Comparison of ENCODE assay signal across 10 mouse cellular contexts in genomic region chr8:70880126-70880525, GRCm38 (mm10). TPM values are rescaled to one million over a fixed set of nuclear protein-coding genes. Genes with fewer than 3 reads are reported as not detected.
A peak's percentile ranks its signal among the peaks of the same experiment; 100 is the strongest.
DNase-seq lines count a peak whose midpoint lies in the region; ATAC-seq lines count a peak whose summit lies in the region.
"Had no signal": no experiment of that assay in that cellular context is flagged by ENCODE, and none has a peak within 500 bp of the region (broad histone marks: within the 10 kb centered on the region; RNA-seq: fewer than 3 reads in every experiment).

No protein-coding gene starts in this region.

- no peaks in the 10 kb centered on the region for H3K36me3 ChIP-seq in heart, embryonic 16.5 days (ENCODE audit: control insufficient read depth, insufficient read depth)
- no peaks in the 10 kb centered on the region for H3K36me3 ChIP-seq in midbrain, embryonic 16.5 days (ENCODE audit: control insufficient read depth, insufficient read depth, low read length)
- H3K36me3 ChIP-seq: G1E had no signal

- 4% methylated on average over 4 of the region's 4 CpGs for WGBS in heart, embryonic 16.5 days
- WGBS in midbrain, embryonic 16.5 days, result 13% methylated on average over 4 of the region's 4 CpGs

- H3K4me2 ChIP-seq in heart, embryonic 16.5 days (ENCODE audit: low read depth, low read length), result no peak overlapping the region; the same call in 1 of the 2 replicates
- H3K4me2 ChIP-seq in midbrain, embryonic 16.5 days (ENCODE audit: low read length), result no peak overlapping the region

- 0 out of 2 replicates have a peak, but pooled peaks have one; percentile 17 for ATAC-seq in heart, embryonic 16.5 days (replicated peaks; ENCODE audit: extremely low read depth, insufficient read depth, low FRiP score)
- no peak for ATAC-seq in midbrain, embryonic 16.5 days

- peaks cover 12% of the 10 kb centered on the region for H3K4me1 ChIP-seq in heart, embryonic 16.5 days (ENCODE audit: control insufficient read depth, insufficient read depth, low read length)
- H3K4me1 ChIP-seq in midbrain, embryonic 16.5 days (ENCODE audit: control insufficient read depth, insufficient read depth, low read length), result no peaks in the 10 kb centered on the region

- no peak overlapping the region for H3K4me3 ChIP-seq in heart, embryonic 16.5 days (ENCODE audit: low read length)
- no peak overlapping the region for H3K4me3 ChIP-seq in midbrain, embryonic 16.5 days (ENCODE audit: low read depth, low read length)

- H3K27ac ChIP-seq in heart, embryonic 16.5 days (ENCODE audit: low read length), result peak overlapping the region; percentile 17; the same call in 1 of the 2 replicates
- no peak overlapping the region for H3K27ac ChIP-seq in midbrain, embryonic 16.5 days (ENCODE audit: low read length)

- no peaks in the 10 kb centered on the region for H3K9me3 ChIP-seq in heart, embryonic 16.5 days (replicated peaks; ENCODE audit: control insufficient read depth, low read length)
- no peaks in the 10 kb centered on the region for H3K9me3 ChIP-seq in midbrain, embryonic 16.5 days (replicated peaks; ENCODE audit: control insufficient read depth, low read length, poor library complexity, severe bottlenecking)
- H3K9me3 ChIP-seq: G1E had no signal

- DNase-seq in gastrocnemius, postnatal 10 days, result peak; percentile 54
- DNase-seq in gastrocnemius, adult 8-10 months (ENCODE audit: low spot score in 2 of 2), result no peak
- peak; percentile 86 for DNase-seq in 3T3-L1 (ENCODE audit: low read depth, low spot score)
- DNase-seq in cerebellum, adult 11-12 months, result peak; percentile 97
- no peak for DNase-seq in right cerebral cortex, adult 18-20 months
- DNase-seq in frontal cortex, postnatal 36 days (ENCODE audit: low spot score in 2 of 2), result no peak

- H3K27me3 ChIP-seq in heart, embryonic 16.5 days (ENCODE audit: control insufficient read depth, insufficient read depth, low read length), result no peaks in the 10 kb centered on the region; the same call in 1 of the 2 replicates
- no peaks in the 10 kb centered on the region for H3K27me3 ChIP-seq in midbrain, embryonic 16.5 days (ENCODE audit: control insufficient read depth, insufficient read depth, low read depth, low read length)

- no peak overlapping the region for H3K9ac ChIP-seq in heart, embryonic 16.5 days (ENCODE audit: low read length)
- H3K9ac ChIP-seq in midbrain, embryonic 16.5 days (ENCODE audit: low read depth, low read length), result 0 out of 2 replicates have a peak overlapping the region, but pooled peaks have one; percentile 23

RNA-seq across cellular contexts. Expression of gene Ccdc124, which starts 6.4 kb away (rescaled TPM):
- 10 to 100 TPM; 42.8 to 45.0 TPM for total RNA-seq in gastrocnemius, postnatal 10 days (2021)
- 10 to 100 TPM; 61.7 to 77.8 (median 67.5) TPM for total RNA-seq in gastrocnemius, adult 8-10 months (2022)
- polyA plus RNA-seq in heart, embryonic 16.5 days (2015; fragmentation: Nextera tagmentation; extraction: Ambion mirVana), result 82.3 and 91.8 TPM in 2 replicates
- polyA plus RNA-seq in midbrain, embryonic 16.5 days (2015; fragmentation: Nextera tagmentation; extraction: Ambion mirVana), result 167 and 182 TPM in 2 replicates

RNA-seq across cellular contexts. Expression of gene Slc5a5, which starts 12.4 kb away (rescaled TPM):
- total RNA-seq in gastrocnemius, postnatal 10 days (2021), result under 1 TPM in 1 of 2 experiments, not detected in 1; 0.09 TPM
- not detected for total RNA-seq in gastrocnemius, adult 8-10 months (2022)
- 0.31 and 0.43 TPM in 2 replicates for polyA plus RNA-seq in heart, embryonic 16.5 days (2015; fragmentation: Nextera tagmentation; extraction: Ambion mirVana)
- 1.7 and 1.9 TPM in 2 replicates for polyA plus RNA-seq in midbrain, embryonic 16.5 days (2015; fragmentation: Nextera tagmentation; extraction: Ambion mirVana)
- total RNA-seq: G1E; gastrocnemius, postnatal 4 days had no signal

RNA-seq across cellular contexts. Expression of gene Kcnn1, which starts 17.1 kb away (rescaled TPM):
- 1 to 10 TPM; 3.7 to 3.8 TPM for total RNA-seq in gastrocnemius, postnatal 10 days (2021)
- total RNA-seq in gastrocnemius, adult 8-10 months (2022), result 10 to 100 TPM; 18.0 to 21.5 (median 20.5) TPM
- polyA plus RNA-seq in heart, embryonic 16.5 days (2015; fragmentation: Nextera tagmentation; extraction: Ambion mirVana), result 4.1 and 4.2 TPM in 2 replicates
- 15.4 and 16.1 TPM in 2 replicates for polyA plus RNA-seq in midbrain, embryonic 16.5 days (2015; fragmentation: Nextera tagmentation; extraction: Ambion mirVana)

RNA-seq across cellular contexts. Expression of gene Rpl18a, which starts 17.1 kb away (rescaled TPM):
- total RNA-seq in gastrocnemius, postnatal 10 days (2021), result 1,000 to 10,000 TPM; 1,533 to 1,604 TPM
- 1,000 to 10,000 TPM in 2 of 4 experiments, 100 to 1,000 TPM in 2; 935 to 1,159 (median 1,025) TPM for total RNA-seq in gastrocnemius, adult 8-10 months (2022)
- 2,334 and 2,733 TPM in 2 replicates for polyA plus RNA-seq in heart, embryonic 16.5 days (2015; fragmentation: Nextera tagmentation; extraction: Ambion mirVana)
- polyA plus RNA-seq in midbrain, embryonic 16.5 days (2015; fragmentation: Nextera tagmentation; extraction: Ambion mirVana), result 1,781 and 1,796 TPM in 2 replicates

RNA-seq across cellular contexts. Expression of gene Map1s, which starts 25.6 kb away (rescaled TPM):
- 10 to 100 TPM; 17.3 to 24.5 TPM for total RNA-seq in gastrocnemius, postnatal 10 days (2021)
- 10 to 100 TPM in 3 of 4 experiments, 1 to 10 TPM in 1; 9.2 to 15.9 (median 13.7) TPM for total RNA-seq in gastrocnemius, adult 8-10 months (2022)
- polyA plus RNA-seq in heart, embryonic 16.5 days (2015; fragmentation: Nextera tagmentation; extraction: Ambion mirVana), result 36.9 and 38.1 TPM in 2 replicates
- polyA plus RNA-seq in midbrain, embryonic 16.5 days (2015; fragmentation: Nextera tagmentation; extraction: Ambion mirVana), result 59.7 and 65.0 TPM in 2 replicates

Comparison
In these comparisons a context has a peak if more than half of its experiments do, and no peak if none do; other contexts are left out.
1. DNase-seq: peak in gastrocnemius, postnatal 10 days (single experiment), 3T3-L1 (single experiment) and cerebellum, adult 11-12 months (single experiment); none in gastrocnemius, adult 8-10 months (0 of 2), right cerebral cortex, adult 18-20 months (single experiment) and frontal cortex, postnatal 36 days (0 of 2).